Mouse (Mus musculus) right cerebral cortex, adult 2 months (tissue): Measurements from ENCODE around the gene Slc25a18.
"Not testable (repeated sequence)": the region's sequence is repeated elsewhere in the genome, so short reads cannot be mapped to it uniquely, and the experiment has no call there.

Experiments
- DNase-seq, 2 experiments: peaks; one replicate each; pipeline ENCODE4 v3.0.0; 2021 to 2022; ENCODE audit warnings: low spot score in 2 of 2

Slc25a18 gene

DNA sequence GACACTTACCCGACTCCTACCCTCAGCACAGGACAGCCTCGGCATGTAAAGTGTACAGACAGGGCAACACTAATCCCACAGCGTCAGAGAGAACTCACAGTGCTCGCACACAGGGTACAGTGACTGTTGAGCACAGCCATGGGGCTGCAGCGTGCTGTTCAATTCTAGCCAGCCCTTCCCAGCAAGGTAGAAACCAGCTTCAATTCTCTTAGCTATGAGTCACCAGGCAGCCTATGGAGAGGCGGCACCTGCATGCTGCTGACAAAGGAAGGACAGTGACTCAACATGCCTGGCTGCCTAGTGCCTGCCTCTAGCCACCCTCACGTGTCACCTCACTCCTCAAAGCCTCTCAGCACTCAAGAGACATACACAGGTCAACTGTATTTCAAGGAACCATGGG is 24.6 kb downstream of the Slc25a18 start:
- peak; percentile 55 to 62 for DNase-seq

DNA sequence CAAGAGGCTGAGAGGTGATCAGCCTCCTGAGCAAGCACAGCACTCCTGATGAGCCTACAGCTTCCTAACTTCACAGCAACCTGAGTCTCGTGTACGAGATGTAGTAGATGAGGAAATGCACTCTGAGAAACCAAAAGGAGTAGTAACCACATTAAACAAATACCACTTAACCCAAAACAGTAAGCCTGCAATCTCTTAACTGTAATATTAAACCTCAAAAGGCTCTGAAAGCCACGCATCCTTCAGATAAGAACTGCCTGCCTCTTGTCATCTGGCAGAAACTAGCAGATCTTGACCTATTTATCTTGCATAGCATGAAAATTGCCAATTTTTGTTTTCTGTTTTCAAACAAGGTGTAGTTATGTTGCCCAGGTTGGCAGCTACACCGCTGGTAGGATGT is 25.5 kb downstream of the Slc25a18 start:
- DNase-seq, result no peak

- DNase-seq, result no peak
Measured at GRCm38 (mm10) chr6:120799581-120800041, 26.2 kb downstream of the Slc25a18 start.

GRCm38 (mm10) chr6:120806999-120807737 is 33.8 kb downstream of the Slc25a18 start:
- no peak for DNase-seq

GRCm38 (mm10) chr6:120807738-120808081 is 34.3 kb downstream of the Slc25a18 start:
- no peak for DNase-seq

DNA sequence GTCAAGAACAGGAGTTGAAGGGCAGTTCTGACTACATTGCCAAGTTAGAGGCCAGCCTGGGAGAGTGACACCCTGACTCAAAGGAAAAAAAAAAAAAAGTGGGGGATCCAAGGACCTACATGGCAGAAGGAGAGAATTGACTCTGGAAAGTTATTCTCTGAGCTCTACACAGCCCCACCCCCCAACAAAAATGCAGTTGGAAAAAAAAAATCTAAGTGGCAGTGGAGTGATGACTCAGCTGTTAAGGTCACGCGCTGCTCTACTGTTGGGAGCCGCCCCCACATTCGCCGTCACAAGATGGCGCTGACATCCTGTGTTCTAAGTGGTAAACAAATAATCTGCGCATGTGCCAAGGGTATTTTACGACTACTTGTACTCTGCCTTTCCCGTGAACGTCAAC is 38.6 kb downstream of the Slc25a18 start:
- not testable (repeated sequence) for DNase-seq

- no peak for DNase-seq
Measured at GRCm38 (mm10) chr6:120819294-120819693, 45.9 kb downstream of the Slc25a18 start.

GRCm38 (mm10) chr6:120820144-120820543 is 46.8 kb downstream of the Slc25a18 start:
- no peak for DNase-seq

- no peak for DNase-seq
Measured at GRCm38 (mm10) chr6:120820941-120821340, 47.6 kb downstream of the Slc25a18 start.

DNA sequence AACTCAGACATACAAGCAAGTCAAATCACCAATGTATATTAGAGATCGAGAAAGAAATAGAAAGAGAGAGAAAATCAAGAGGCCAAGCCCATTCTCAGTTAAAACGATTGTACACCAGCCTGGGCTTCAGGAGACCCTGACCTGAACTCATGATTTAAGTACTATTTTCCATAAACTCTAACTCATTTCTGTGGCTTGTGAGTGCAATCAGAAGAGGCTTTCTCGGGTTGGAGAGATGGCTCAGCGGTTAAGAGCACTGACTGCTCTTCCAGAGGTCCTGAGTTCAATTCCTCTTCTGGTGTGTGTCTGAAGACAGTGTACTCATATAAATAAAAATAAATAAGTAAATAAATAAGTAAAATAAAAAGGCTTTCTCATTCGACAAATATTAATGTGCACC is 48.3 kb downstream of the Slc25a18 start:
- DNase-seq, result no peak

DNA sequence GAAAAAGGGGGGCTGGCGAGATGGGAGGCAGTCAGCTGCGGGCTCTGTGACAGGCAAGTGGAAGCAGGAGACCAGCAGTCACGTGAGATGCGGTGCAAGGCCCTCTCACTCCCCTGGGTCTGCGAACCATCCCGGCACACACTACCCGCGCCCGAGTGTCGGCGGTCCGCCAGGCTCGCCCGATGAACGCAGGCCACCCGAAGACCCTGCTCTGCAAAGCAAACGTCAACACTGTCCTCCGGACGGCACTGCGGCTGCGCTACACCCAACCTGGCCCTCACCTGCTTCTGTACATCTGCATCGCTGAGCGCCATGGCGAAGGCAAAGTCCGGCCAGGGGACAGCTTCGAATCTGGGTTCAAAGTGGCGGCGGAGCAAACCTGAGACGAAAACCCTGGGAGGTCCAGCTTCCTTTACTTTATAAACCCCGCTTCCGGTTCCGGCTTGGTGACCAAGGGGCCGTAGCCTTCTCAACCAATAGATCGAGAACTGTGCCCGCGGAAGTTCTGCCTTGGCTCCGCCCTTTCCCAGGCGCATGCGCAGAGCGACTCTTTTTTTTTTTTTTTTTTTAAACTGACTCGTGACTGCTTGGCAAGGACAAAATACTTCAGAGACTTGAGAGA is 49.0 kb downstream of the Slc25a18 start, which contains the start of gene Atp6v1e1:
TSS of gene Atp6v1e1 (minus strand) at position 487 of the 622 bp plus-strand sequence.
- DNase-seq, result peak; percentile 90 to 93

- DNase-seq, result peak in 1 of 2 experiments; percentile 14
Measured at GRCm38 (mm10) chr6:120822937-120823614, 49.7 kb downstream of the Slc25a18 start.

- DNase-seq, result no peak
Measured at GRCm38 (mm10) chr6:120830056-120830455, 56.7 kb downstream of the Slc25a18 start.

GRCm38 (mm10) chr6:120830866-120831608 is 57.7 kb downstream of the Slc25a18 start:
- no peak for DNase-seq

DNA sequence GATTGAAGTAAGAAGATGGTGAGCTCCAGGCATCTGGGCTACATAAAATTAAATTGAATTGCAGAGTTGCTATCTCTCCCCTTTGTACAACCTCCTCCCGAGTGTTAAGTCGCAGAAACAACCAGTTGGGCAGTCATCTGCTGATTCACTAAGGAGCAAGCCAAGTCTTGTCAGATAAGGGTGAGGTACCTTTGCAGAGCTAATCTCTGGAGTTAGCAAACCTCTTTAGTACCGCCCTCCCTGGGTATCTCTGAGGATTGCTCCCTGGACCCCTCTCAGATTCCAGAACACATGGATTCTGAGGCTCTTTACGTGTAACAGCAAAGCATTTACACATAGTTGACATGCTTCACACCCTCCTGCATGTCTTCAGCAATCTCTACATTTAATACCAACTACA is 58.7 kb downstream of the Slc25a18 start:
- DNase-seq, result no peak

GRCm38 (mm10) chr6:120834766-120835321 is 61.5 kb downstream of the Slc25a18 start:
- DNase-seq, result no peak

GRCm38 (mm10) chr6:120835474-120836374 is 62.3 kb downstream of the Slc25a18 start, which contains the start of gene Bcl2l13:
Gene Bcl2l13 (plus strand): TSS chr6:120836212.
- peak; percentile 92 to 94 for DNase-seq

DNA sequence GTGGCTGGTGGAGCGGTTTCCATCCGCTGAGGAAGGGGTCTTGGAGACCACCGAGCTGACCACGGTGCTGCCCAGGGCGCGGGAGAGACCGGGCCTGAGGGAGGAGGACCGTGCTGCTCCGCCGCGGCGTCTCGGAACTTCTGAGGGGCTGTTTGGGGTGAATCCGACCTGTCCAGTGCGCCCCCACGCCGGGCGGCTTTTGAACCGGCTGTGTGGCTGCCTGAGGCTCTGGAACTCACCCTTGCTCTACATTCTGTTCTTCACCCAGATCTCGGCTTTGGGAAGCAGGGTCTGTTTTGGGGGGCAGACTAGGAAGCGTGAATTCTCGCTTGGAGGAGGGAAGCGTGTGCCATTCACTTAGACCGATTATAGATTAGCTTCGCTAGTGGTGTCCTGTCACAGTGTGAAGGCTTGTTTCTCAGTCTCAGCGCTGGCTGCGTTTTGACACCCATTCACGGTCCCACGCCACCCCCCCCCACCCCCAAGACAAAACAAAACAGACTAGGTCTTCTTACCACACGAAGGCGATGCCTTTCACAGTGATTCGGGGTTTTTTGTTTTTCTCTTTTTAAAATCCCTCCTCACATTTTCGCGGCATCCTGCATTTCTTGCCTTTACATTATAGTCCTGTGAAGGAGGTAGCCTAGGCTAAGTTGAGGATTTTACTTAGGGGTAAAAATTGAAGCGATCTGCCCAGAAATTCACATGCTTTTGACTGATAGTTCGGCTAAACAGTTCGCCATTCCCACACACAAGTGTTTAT is 63.2 kb downstream of the Slc25a18 start:
- DNase-seq, result peak; percentile 37 to 42

DNA sequence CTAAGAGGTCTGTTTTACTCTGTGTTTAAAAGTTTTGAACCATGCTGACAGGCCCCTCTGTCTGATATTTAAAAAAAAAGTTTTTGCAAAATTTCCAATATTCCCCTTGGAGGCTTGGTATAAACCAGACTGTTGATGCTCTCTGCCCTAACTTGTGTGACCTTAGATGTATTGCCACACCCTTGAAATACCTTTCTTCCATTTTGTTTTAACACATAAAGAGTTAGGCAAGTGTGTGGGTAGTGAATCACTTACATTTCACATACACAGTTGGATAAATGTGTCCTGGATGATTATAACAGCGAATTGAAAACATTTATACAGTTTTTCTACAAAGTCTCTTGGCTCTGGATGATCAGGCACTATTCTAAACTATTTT is 63.8 kb downstream of the Slc25a18 start:
- DNase-seq, result no peak

DNA sequence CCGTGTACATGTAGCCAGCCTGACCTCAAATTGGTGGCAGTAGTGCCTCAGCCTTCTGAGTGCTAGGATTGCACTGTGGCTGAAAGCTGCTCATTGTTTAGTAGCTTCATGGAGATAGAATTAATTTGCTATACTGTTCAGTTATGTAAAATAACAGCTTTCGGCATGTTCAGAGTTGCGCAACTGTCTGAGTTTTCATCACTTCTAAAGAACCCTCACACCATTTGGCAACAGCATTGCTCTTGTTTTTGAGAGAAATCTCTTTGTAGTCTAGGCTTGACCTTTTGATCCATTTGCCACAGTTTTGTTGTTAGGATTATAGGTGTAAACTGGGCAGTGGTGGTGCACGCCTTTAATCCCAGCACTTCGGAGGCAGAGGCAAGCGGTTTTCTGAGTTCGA is 66.9 kb downstream of the Slc25a18 start:
- DNase-seq, result no peak
